Mouse (Mus musculus): ENCODE measurements at regions not wholly inside any gene's neighbourhood (a gene's known extent, or its start where the extent isn't known, plus 50 kb on each side); places are given as distances from the start of the nearest gene placed in this dataset.

GRCm38 (mm10) chr16:30888556-30889323, 192.5 kb downstream of the Xxylt1 start:
- DNase-seq, result no peak
- no peak overlapping the region for H3K27ac ChIP-seq (ENCODE audit: low read depth)
- H3K9ac ChIP-seq, result no peak overlapping the region
- 76% methylated on average over 3 of the region's 3 CpGs for WGBS
- H3K4me1 ChIP-seq (ENCODE audit: insufficient read depth), result no peaks in the 10 kb centered on the region
- TF ChIP-seq CTCF (IDR thresholded peaks at IDR 0.05; ENCODE audit: low read depth), result no peak
- H3K36me3 ChIP-seq (ENCODE audit: insufficient read depth), result no peaks in the 10 kb centered on the region
- H3K9me3 ChIP-seq (ENCODE audit: low read depth, low read length), result no peaks in the 10 kb centered on the region
- no peaks in the 10 kb centered on the region for H3K27me3 ChIP-seq (ENCODE audit: insufficient read depth, low read length)
- no peak overlapping the region for H3K4me3 ChIP-seq (ENCODE audit: low read depth, low read length)
- no peak for ATAC-seq (ENCODE audit: insufficient read depth)
- no peak overlapping the region for H3K4me2 ChIP-seq

- DNase-seq (no peak), ATAC-seq (ENCODE audit: insufficient read depth) (no peak)
- TF ChIP-seq CTCF (IDR thresholded peaks at IDR 0.05; ENCODE audit: low read depth), result no peak
- Histone ChIP-seq H3K4me3 (ENCODE audit: low read depth, low read length) (no peak overlapping the region), H3K4me1 (ENCODE audit: insufficient read depth) (no peaks in the 10 kb centered on the region), H3K9me3 (ENCODE audit: low read depth, low read length) (no peaks in the 10 kb centered on the region), H3K27ac (ENCODE audit: low read depth) (no peak overlapping the region), H3K4me2 (no peak overlapping the region), H3K9ac (no peak overlapping the region), H3K36me3 (ENCODE audit: insufficient read depth) (no peaks in the 10 kb centered on the region), H3K27me3 (ENCODE audit: insufficient read depth, low read length) (no peaks in the 10 kb centered on the region)
- WGBS, result 91% methylated on average over 6 of the region's 6 CpGs
Measured at GRCm38 (mm10) chr16:30892606-30893005, 188.6 kb downstream of the Xxylt1 start.

- no peak overlapping the region for H3K9ac ChIP-seq
- H3K27me3 ChIP-seq (ENCODE audit: insufficient read depth, low read length), result no peaks in the 10 kb centered on the region
- no peaks in the 10 kb centered on the region for H3K9me3 ChIP-seq (ENCODE audit: low read depth, low read length)
- ATAC-seq (ENCODE audit: insufficient read depth) (no peak), DNase-seq (no peak)
- H3K4me1 ChIP-seq (ENCODE audit: insufficient read depth), result no peaks in the 10 kb centered on the region
- H3K27ac ChIP-seq (ENCODE audit: low read depth), result no peak overlapping the region
- H3K4me2 ChIP-seq, result no peak overlapping the region
- no peaks in the 10 kb centered on the region for H3K36me3 ChIP-seq (ENCODE audit: insufficient read depth)
- H3K4me3 ChIP-seq (ENCODE audit: low read depth, low read length), result no peak overlapping the region
- no peak for TF ChIP-seq CTCF (IDR thresholded peaks at IDR 0.05; ENCODE audit: low read depth)
Measured at GRCm38 (mm10) chr16:30894086-30894485, 187.1 kb downstream of the Xxylt1 start.

- no peaks in the 10 kb centered on the region for H3K9me3 ChIP-seq (ENCODE audit: low read depth, low read length)
- no peak overlapping the region for H3K27ac ChIP-seq (ENCODE audit: low read depth)
- H3K9ac ChIP-seq, result no peak overlapping the region
- H3K4me2 ChIP-seq, result no peak overlapping the region
- H3K36me3 ChIP-seq (ENCODE audit: insufficient read depth), result no peaks in the 10 kb centered on the region
- DNase-seq (no peak), ATAC-seq (ENCODE audit: insufficient read depth) (no peak)
- H3K4me3 ChIP-seq (ENCODE audit: low read depth, low read length), result no peak overlapping the region
- H3K27me3 ChIP-seq (ENCODE audit: insufficient read depth, low read length), result no peaks in the 10 kb centered on the region
- 68% methylated on average over 4 of the region's 4 CpGs for WGBS
- no peak for TF ChIP-seq CTCF (IDR thresholded peaks at IDR 0.05; ENCODE audit: low read depth)
- no peaks in the 10 kb centered on the region for H3K4me1 ChIP-seq (ENCODE audit: insufficient read depth)
Measured at GRCm38 (mm10) chr16:30895021-30895420, 186.2 kb downstream of the Xxylt1 start.

- 87% methylated on average over 3 of the region's 3 CpGs for WGBS
- no peaks in the 10 kb centered on the region for H3K27me3 ChIP-seq (ENCODE audit: insufficient read depth, low read length)
- ATAC-seq (ENCODE audit: insufficient read depth), result no peak
Measured at GRCm38 (mm10) chr16:30897371-30897770, 183.9 kb downstream of the Xxylt1 start.

GRCm38 (mm10) chr16:30900121-30900520, 181.1 kb downstream of the Xxylt1 start:
- 71% methylated on average over 2 of the region's 2 CpGs for WGBS

More at GRCm38 (mm10) chr16:30897371-30897770, 183.9 kb downstream of the Xxylt1 start:
- H3K9ac ChIP-seq, result no peak overlapping the region
- no peak for DNase-seq
- no peak overlapping the region for H3K27ac ChIP-seq (ENCODE audit: low read depth)
- no peaks in the 10 kb centered on the region for H3K4me1 ChIP-seq (ENCODE audit: insufficient read depth)
- H3K36me3 ChIP-seq (ENCODE audit: insufficient read depth), result no peaks in the 10 kb centered on the region
- H3K9me3 ChIP-seq (ENCODE audit: low read depth, low read length), result no peaks in the 10 kb centered on the region
- no peak overlapping the region for H3K4me3 ChIP-seq (ENCODE audit: low read depth, low read length)
- TF ChIP-seq CTCF (IDR thresholded peaks at IDR 0.05; ENCODE audit: low read depth), result no peak
- no peak overlapping the region for H3K4me2 ChIP-seq

GRCm38 (mm10) chr16:30901309-30901708, 179.9 kb downstream of the Xxylt1 start:
- Histone ChIP-seq H3K9me3 (ENCODE audit: low read depth, low read length) (peaks cover 10% of the 10 kb centered on the region; the same call in 1 of the 2 replicates), H3K4me1 (ENCODE audit: insufficient read depth) (no peaks in the 10 kb centered on the region), H3K4me2 (no peak overlapping the region), H3K9ac (no peak overlapping the region), H3K27me3 (ENCODE audit: insufficient read depth, low read length) (no peaks in the 10 kb centered on the region), H3K36me3 (ENCODE audit: insufficient read depth) (no peaks in the 10 kb centered on the region), H3K4me3 (ENCODE audit: low read depth, low read length) (no peak overlapping the region), H3K27ac (ENCODE audit: low read depth) (no peak overlapping the region)
- ATAC-seq (ENCODE audit: insufficient read depth) (no peak), DNase-seq (no peak)
- no peak for TF ChIP-seq CTCF (IDR thresholded peaks at IDR 0.05; ENCODE audit: low read depth)

More at GRCm38 (mm10) chr16:30900121-30900520, 181.1 kb downstream of the Xxylt1 start:
- peaks cover 10% of the 10 kb centered on the region; the same call in 1 of the 2 replicates for H3K9me3 ChIP-seq (ENCODE audit: low read depth, low read length)
- H3K36me3 ChIP-seq (ENCODE audit: insufficient read depth), result no peaks in the 10 kb centered on the region
- H3K4me3 ChIP-seq (ENCODE audit: low read depth, low read length), result no peak overlapping the region
- no peak overlapping the region for H3K9ac ChIP-seq
- no peak overlapping the region for H3K4me2 ChIP-seq
- no peaks in the 10 kb centered on the region for H3K4me1 ChIP-seq (ENCODE audit: insufficient read depth)
- H3K27ac ChIP-seq (ENCODE audit: low read depth), result no peak overlapping the region
- ATAC-seq (ENCODE audit: insufficient read depth) (no peak), DNase-seq (no peak)
- TF ChIP-seq CTCF (IDR thresholded peaks at IDR 0.05; ENCODE audit: low read depth), result no peak
- H3K27me3 ChIP-seq (ENCODE audit: insufficient read depth, low read length), result no peaks in the 10 kb centered on the region

All from lung, embryonic 14.5 days (tissue).